Mouse (Mus musculus) heart, adult 2 months (tissue): ENCODE data around the gene Zfp287.

ENCODE experiments used
- CTCF ChIP-seq: fragments of 200-600 bp; IDR thresholded peaks from 2 replicates; pipeline ENCODE4 v1.8.1; 2022; ENCODE audit warnings: antibody characterized with exemption, mild to moderate bottlenecking, moderate library complexity
- EP300 ChIP-seq: fragments of 200-500 bp; IDR thresholded peaks from 2 replicates; pipeline ENCODE4 v1.6.1; 2011; ENCODE audit warnings: low read depth, low read length, control low read depth; ENCODE audit not compliant: insufficient read depth
- POLR2A ChIP-seq: fragments of 200-500 bp; IDR thresholded peaks from 2 replicates; pipeline ENCODE4 v1.6.1; 2011; ENCODE audit warnings: mild to moderate bottlenecking, low read depth, low read length, control low read depth; ENCODE audit not compliant: insufficient read depth

DNA sequence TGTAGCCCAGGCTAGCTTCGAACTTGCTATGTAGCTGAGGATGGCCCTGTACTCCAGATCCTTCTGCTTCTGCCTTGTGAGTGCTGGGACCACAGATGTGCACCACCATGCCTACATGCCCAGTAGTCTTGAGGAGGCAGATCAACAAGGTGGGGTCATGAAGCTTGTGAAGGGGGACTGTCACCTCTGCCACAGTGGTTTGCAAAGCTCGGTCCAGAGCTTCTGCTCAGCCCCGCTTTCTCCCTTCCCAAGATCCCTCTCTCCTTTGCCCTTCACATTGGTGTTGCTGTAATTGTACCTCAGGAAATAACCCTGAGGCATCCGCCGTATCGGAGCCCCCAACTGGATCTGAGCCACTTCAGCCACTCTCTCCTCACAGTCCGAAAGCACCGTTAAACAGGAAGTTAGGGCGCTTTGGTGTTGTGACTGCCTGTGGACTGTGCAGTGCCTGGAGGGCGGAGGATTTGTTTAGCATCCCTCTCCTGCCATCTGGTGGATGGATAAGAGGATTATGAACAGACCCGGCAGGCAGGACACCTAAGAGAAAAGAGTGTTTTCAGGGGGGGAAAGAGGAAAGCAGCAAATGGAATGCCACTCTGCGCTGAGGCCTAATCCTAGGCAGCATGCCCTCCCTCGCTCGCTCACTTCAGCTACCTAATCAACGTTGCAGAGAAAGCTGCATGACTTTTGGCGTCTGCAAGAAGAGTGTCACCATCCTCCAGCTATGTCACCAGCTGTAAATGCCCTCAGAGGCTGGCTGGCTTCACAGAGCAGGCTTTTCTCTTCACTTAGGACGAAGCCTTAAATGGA, 56.0 kb downstream of the Zfp287 start:
- TF ChIP-seq EP300 (peak; percentile 81; the same call in 1 of the 2 replicates), CTCF (peak; percentile 85), POLR2A (no peak)
